Mouse (Mus musculus): ENCODE results near the gene Magea1.
"Not testable (repeated sequence)": the region's sequence is repeated elsewhere in the genome, so short reads cannot be mapped to it uniquely, and the experiment has no call there.

DNA sequence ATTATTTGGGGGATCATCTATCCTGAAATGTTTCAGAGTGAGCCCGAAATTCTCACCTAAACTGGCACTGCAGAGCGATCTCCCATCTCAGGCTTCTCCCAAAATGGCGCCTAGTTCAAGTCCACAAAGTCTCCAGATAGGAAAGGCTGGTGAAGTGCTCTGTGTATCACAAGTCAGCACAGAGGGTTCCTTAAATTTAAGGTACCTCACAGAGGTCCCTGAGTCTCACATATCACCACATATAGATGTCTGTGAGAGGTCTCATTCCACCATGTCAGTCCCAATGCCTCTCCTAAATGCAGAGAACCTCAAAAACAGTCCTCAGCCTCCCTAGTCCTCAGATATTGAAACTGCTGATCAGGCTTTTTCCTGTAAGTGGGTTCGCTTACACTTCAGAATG is 4.0 kb upstream of the Magea1 start, which contains the start of gene Magea2:
- not testable (repeated sequence) for TF ChIP-seq CTCF (IDR thresholded peaks at IDR 0.05; ENCODE audit: control insufficient read depth, insufficient read depth, low read length); POLR2A (IDR thresholded peaks at IDR 0.05; ENCODE audit: borderline replicate concordance, control insufficient read depth, low read depth, low read length)

Data from bone marrow, adult 2 months (tissue).